Mouse (Mus musculus) lung, postnatal 0 days (tissue): ENCODE results near the gene Prmt7. TPM values are rescaled to one million over a fixed set of nuclear protein-coding genes. Genes with fewer than 3 reads are reported as not detected.
A peak's percentile ranks its signal among the peaks of the same experiment; 100 is the strongest.

ENCODE experiments used
- ATAC-seq: fragments of 200-750 bp; cut with Nextera tagmentation; 2 replicates; pipeline ENCODE4 v1.8.0; 2017; ENCODE audit warnings: moderate library complexity
- DNase-seq: peaks from one replicate; pipeline ENCODE4 v3.0.0-alpha.2; 2016; ENCODE audit warnings: low spot score
- H3K27ac ChIP-seq: fragments of 300-500 bp; sonication (generic); 2 replicates; pipeline ENCODE4 v1.5.1; 2014; ENCODE audit warnings: antibody characterized with exemption, mild to moderate bottlenecking, low read length, mixed read lengths
- H3K27me3 ChIP-seq: fragments of 300-500 bp; sonication (generic); replicated peaks from 2 replicates; pipeline ENCODE4 v1.6.1; 2014; ENCODE audit warnings: low read length, mixed read lengths; ENCODE audit not compliant: insufficient read depth
- H3K36me3 ChIP-seq: fragments of 300-500 bp; sonication (generic); 2 replicates; pipeline ENCODE4 v1.6.1; 2014; ENCODE audit warnings: low read length, mixed read lengths; ENCODE audit not compliant: insufficient read depth
- H3K4me1 ChIP-seq: fragments of 300-500 bp; sonication (generic); 2 replicates; pipeline ENCODE4 v1.6.1; 2014; ENCODE audit warnings: antibody characterized with exemption, low read depth, low read length, mixed read lengths; ENCODE audit not compliant: insufficient read depth
- H3K4me2 ChIP-seq: fragments of 300-500 bp; sonication (generic); replicated peaks from 2 replicates; pipeline ENCODE4 v1.6.1; 2014; ENCODE audit warnings: low read depth, mild to moderate bottlenecking, low read length, moderate library complexity, mixed read lengths
- H3K4me3 ChIP-seq: fragments of 300-500 bp; sonication (generic); 2 replicates; pipeline ENCODE4 v1.5.1; 2014; ENCODE audit warnings: low read depth, low read length
- H3K9ac ChIP-seq: fragments of 300-500 bp; sonication (generic); replicated peaks from 2 replicates; pipeline ENCODE4 v1.6.1; 2014; ENCODE audit warnings: low read depth, mild to moderate bottlenecking
- H3K9me3 ChIP-seq: fragments of 300-500 bp; sonication (generic); 2 replicates; pipeline ENCODE4 v1.6.1; 2016; ENCODE audit warnings: low read length, mixed read lengths
- CTCF ChIP-seq: IDR thresholded peaks from 2 replicates; pipeline ENCODE4 v1.5.1; 2016; ENCODE audit warnings: antibody characterized with exemption, mild to moderate bottlenecking
- EP300 ChIP-seq: IDR thresholded peaks from 2 replicates; pipeline ENCODE4 v1.6.1; 2016; ENCODE audit warnings: antibody characterized with exemption, mild to moderate bottlenecking, control low read depth
- WGBS: fragments of 180-500 bp; shearing (Covaris S2); extraction: QIAGEN DNeasy Blood & Tissue Kit; methylation state at CpG from one replicate; pipeline ENCODE4 v1.1.7; 2014; 5-methylcytosine and 5-hydroxymethylcytosine counted together
- polyA plus RNA-seq: library from polyadenylated mRNA; unstranded; fragments of >200 nt; fragmentation: Nextera tagmentation; extraction: Ambion mirVana; gene quantifications from 2 replicates; pipeline ENCODE4 v1.2.1, GENCODE M21; 2015

The Prmt7 gene
- polyA plus RNA-seq, 1 experiment from 2014 or later, result 19.4 TPM

DNA sequence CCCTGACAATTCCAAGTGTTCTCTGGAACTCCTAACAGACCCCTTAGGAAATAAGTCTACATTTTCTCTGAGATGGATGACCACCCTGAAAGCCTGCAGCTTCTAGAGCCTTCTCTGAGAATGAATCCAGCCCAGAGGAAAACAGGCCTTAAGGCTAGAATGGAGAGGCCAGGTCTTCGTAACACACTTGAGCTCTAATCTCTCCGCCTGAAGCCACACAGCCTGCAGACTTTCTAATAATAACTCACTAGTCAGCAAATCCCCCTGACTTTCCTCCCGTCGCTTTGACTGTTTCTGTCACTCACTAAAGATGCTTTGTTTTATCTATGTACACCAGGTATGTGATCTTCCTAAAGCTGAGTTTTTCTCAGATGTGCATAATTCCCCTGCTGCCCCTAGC is 60.6 kb downstream of the Prmt7 start:
- Histone ChIP-seq H3K4me1 (no peaks in the 10 kb centered on the region; the same call in 1 of the 2 replicates), H3K4me3 (no peak overlapping the region), H3K4me2 (no peak overlapping the region), H3K36me3 (no peaks in the 10 kb centered on the region), H3K27me3 (no peaks in the 10 kb centered on the region), H3K9ac (no peak overlapping the region), H3K9me3 (no peaks in the 10 kb centered on the region), H3K27ac (no peak overlapping the region)
- DNase-seq, result no peak
- ATAC-seq, result no peak
- WGBS, result 37% methylated on average over 4 of the region's 4 CpGs
- no peak for TF ChIP-seq CTCF

- 73% methylated on average over 3 of the region's 3 CpGs for WGBS
Observed at GRCm38 (mm10) chr8:106273468-106273867, 62.7 kb downstream of the Prmt7 start.

GRCm38 (mm10) chr8:106276709-106277317 is 66.1 kb downstream of the Prmt7 start:
- ATAC-seq (no peak; the same call in 1 of the 2 replicates), DNase-seq (peak; percentile 22)
- no peaks in the 10 kb centered on the region for H3K36me3 ChIP-seq
- no peak overlapping the region for H3K4me2 ChIP-seq
- no peak overlapping the region for H3K4me3 ChIP-seq
- H3K9me3 ChIP-seq, result no peaks in the 10 kb centered on the region
- H3K27me3 ChIP-seq, result no peaks in the 10 kb centered on the region
- no peaks in the 10 kb centered on the region for H3K4me1 ChIP-seq
- no peak overlapping the region for H3K9ac ChIP-seq
- WGBS, result 61% methylated on average over 5 of the region's 5 CpGs
- no peak for TF ChIP-seq EP300
- no peak for TF ChIP-seq CTCF
- H3K27ac ChIP-seq, result no peak overlapping the region

More at GRCm38 (mm10) chr8:106273468-106273867, 62.7 kb downstream of the Prmt7 start:
- Histone ChIP-seq H3K9me3 (no peaks in the 10 kb centered on the region), H3K36me3 (no peaks in the 10 kb centered on the region), H3K4me2 (no peak overlapping the region), H3K4me1 (no peaks in the 10 kb centered on the region; the same call in 1 of the 2 replicates), H3K27me3 (no peaks in the 10 kb centered on the region), H3K4me3 (no peak overlapping the region), H3K27ac (no peak overlapping the region), H3K9ac (no peak overlapping the region)
- no peak for ATAC-seq
- no peak for DNase-seq
- no peak for TF ChIP-seq EP300
- no peak for TF ChIP-seq CTCF

DNA sequence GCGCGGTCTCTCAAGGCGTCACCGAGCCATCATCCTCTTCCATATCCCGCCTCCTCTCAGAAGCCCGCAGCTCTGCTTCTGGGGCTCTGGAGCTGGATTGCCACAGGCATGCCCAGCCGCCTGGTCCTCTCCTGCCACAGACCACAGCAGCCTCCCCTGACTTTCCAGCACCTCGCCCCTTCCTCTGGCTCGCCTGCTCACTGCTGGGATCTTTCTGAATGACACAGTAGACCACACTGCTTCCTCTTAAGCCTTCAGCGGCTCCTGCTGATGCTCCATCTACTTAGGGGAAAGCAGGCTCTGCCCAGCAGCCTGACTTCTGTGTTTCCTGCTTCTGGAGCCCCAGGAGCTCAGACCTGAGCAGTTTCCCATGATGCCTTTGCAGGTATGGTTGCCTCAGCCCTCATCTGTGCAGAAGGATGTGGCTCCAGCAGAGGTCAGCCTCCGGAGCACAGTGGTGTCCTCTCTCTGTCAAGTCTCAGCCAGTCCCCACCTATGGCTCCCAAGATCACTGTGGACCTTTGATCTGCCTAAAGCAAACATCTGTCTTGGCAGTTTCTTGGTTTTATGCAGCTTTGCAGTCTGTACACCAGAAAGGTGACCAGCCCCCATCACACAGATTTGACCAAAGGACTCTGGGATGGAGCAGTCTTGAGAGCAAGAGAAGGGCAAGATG is 67.8 kb downstream of the Prmt7 start:
- H3K27me3 ChIP-seq, result no peaks in the 10 kb centered on the region
- no peaks in the 10 kb centered on the region for H3K36me3 ChIP-seq
- ATAC-seq (no peak), DNase-seq (no peak)
- no peak overlapping the region for H3K9ac ChIP-seq
- 72% methylated on average over 11 of the region's 11 CpGs for WGBS
- TF ChIP-seq EP300 (no peak), CTCF (no peak)
- H3K27ac ChIP-seq, result no peak overlapping the region
- no peak overlapping the region for H3K4me2 ChIP-seq
- H3K9me3 ChIP-seq, result no peaks in the 10 kb centered on the region
- H3K4me1 ChIP-seq, result no peaks in the 10 kb centered on the region
- H3K4me3 ChIP-seq, result no peak overlapping the region

GRCm38 (mm10) chr8:106280154-106280553 is 69.4 kb downstream of the Prmt7 start:
- DNase-seq, result no peak
- TF ChIP-seq CTCF (no peak), EP300 (no peak)
- H3K4me3 ChIP-seq, result no peak overlapping the region
- no peak overlapping the region for H3K4me2 ChIP-seq
- H3K27ac ChIP-seq, result no peak overlapping the region
- H3K27me3 ChIP-seq, result no peaks in the 10 kb centered on the region
- H3K36me3 ChIP-seq, result no peaks in the 10 kb centered on the region
- 26% methylated on average over 5 of the region's 5 CpGs for WGBS
- H3K9ac ChIP-seq, result no peak overlapping the region
- no peaks in the 10 kb centered on the region for H3K9me3 ChIP-seq
- ATAC-seq, result no peak
- H3K4me1 ChIP-seq, result no peaks in the 10 kb centered on the region

GRCm38 (mm10) chr8:106280844-106281243 is 70.1 kb downstream of the Prmt7 start:
- Histone ChIP-seq H3K27me3 (no peaks in the 10 kb centered on the region), H3K4me3 (no peak overlapping the region), H3K4me2 (no peak overlapping the region), H3K9me3 (no peaks in the 10 kb centered on the region), H3K36me3 (no peaks in the 10 kb centered on the region), H3K4me1 (no peaks in the 10 kb centered on the region), H3K9ac (no peak overlapping the region), H3K27ac (no peak overlapping the region)
- 38% methylated on average over 4 of the region's 4 CpGs for WGBS
- TF ChIP-seq EP300 (no peak), CTCF (no peak)
- no peak for ATAC-seq
- no peak for DNase-seq
